Mouse (Mus musculus) cerebellum, postnatal 25 days (tissue): ENCODE results near the gene Slc45a3.
A peak's percentile ranks its signal among the peaks of the same experiment; 100 is the strongest.

Source experiments
- DNase-seq, 2 experiments: peaks; one replicate each; pipeline ENCODE4 v3.0.0; 2021; ENCODE audit warnings: mixed read lengths in 2 of 2

Slc45a3 gene

DNA sequence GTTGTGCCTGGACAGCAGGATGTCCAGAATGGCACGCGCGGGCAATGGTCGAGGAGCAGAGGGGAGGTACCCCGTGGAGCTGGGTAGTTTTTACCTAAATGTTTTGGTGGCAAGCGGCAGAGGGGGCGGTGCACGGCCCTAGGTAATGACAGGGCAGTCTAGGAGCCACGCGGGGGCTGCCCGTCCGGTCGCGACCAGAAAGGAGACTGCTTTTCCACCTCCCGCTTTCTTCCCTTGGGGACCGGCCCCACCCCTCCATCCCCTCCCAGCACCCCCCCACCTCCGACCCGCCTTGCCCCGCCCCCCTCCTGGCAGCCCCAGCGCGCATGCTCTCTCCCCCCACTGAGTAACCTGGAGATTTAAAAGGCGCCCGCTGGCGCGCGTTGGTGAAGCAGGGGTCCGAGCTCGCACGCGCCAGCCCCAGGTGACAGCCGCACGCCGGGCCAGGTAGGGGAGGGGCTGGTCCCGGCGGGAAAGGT is at the start of gene Slc45a3:
Gene Slc45a3 (plus strand): TSS at position 362 of the 479 bp plus-strand sequence.
- DNase-seq = peak in 1 of 2 experiments; percentile 38

DNA sequence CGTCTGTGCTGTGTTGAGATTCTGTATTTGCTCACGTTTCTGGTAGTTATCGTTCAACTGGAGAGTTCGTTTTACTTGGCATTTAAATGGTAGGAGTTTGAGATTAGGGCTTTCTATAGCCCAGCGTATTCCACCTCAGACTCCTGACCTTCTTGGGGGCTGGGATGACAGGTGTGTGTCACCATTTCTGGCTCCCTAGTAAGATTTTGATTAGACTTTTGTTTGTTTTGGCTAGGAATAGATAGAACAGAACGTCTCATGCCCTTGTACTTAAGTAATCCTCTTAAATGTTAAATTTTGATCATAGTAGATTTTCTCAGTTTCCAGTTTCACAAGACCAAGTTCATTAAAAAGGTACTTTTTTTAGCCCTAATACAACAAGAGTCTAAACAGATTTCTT is 45.1 kb upstream of the Slc45a3 start:
- DNase-seq = no peak

DNA sequence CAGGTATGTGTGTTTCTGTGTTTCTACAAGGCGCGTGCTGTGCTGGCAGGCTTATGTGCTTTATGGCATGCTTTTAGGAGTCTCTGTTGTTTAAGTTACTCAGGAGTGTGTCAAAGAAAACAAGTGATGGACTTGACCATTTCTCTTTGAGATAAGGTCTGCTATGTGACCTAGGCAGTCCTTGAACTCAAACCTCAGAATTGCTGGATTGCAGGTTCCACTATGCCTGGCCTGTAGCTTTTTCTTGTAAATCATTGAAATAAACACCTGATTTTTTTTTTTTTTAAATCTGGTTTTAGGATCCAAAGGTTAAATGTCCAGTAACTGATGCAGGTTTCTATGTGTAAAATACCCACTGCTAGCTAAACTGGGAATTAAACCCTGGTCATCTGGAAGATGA is 43.7 kb upstream of the Slc45a3 start:
- no peak for DNase-seq

- no peak for DNase-seq
Measured at GRCm38 (mm10) chr1:131922100-131922499, 40.7 kb upstream of the Slc45a3 start.

DNA sequence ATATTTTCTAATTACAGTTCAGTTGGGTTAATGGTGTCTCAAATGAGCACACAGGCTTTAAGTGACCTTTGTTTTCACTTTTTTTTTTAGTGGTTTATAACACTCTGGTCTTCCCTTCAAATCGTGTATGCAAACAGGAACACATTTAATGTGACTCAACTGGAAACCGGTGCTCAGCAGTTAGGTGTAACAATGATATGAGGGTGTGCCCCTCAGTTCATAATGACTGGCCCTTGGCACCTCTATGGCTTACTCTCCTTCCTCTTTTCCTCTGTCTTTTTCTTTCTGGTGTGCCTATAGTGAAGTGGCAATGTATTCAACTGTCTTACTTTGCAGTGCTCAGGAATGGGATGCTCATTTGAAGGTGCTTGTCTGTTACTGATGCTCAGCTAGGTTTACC is 29.3 kb upstream of the Slc45a3 start:
- DNase-seq = no peak

DNA sequence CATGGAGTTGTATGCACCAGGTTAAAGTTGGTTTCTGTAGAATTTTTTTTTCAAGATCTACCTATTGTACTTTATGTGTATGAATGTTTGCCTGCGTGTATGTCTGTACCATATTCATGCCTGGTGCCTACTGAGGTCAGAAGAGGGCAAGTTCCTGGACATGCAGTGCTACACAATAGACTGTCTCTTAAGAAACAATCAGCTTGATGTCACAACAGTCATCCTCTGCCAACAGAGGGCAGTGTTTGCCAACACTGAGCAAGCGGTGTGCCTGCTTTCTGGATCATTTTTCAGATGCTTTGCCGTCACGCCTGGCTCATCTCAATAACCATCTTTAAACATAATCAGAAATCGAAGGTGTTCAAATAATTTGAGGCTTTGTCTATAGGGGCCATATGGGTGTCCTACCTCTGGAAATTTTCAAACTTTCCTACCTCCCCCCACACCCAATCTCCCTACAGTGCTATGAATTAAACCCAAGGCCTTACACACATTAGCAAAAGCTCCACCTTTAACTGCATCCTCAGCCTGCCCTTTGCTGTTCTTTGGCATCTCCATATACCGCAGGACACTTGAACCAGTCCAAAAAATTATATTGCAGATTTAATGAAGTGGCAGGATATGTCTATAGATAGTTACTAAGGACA is 25.0 kb upstream of the Slc45a3 start:
- DNase-seq = peak; percentile 68 to 83

GRCm38 (mm10) chr1:131938811-131939210 is 24.0 kb upstream of the Slc45a3 start:
- DNase-seq = peak in 1 of 2 experiments; percentile 16

DNA sequence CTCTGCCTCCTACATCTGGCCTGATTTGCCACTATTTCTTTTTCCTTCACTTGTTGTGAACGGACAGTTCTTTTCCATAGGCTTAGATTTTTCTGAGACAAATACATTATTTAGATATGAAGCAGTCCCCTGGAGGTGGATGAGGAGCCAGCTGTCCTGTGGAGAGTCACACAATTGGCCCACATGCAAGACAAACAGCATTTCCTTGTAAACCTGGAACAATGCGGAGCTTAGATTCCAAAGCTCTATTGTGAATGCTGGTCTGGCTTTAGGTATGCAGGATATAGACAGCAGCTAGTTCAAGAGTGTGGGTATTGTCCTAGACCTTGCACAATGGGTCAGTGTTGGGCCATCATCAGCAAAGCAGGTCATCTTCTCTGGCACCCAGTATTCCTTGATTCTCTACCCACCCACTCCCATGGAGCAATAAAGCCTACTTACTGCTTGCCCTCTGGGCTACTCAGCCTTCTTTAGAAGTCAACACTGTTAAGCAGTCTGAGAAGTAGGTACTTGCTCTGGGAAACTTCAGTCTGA is 22.0 kb upstream of the Slc45a3 start:
- DNase-seq = no peak

DNA sequence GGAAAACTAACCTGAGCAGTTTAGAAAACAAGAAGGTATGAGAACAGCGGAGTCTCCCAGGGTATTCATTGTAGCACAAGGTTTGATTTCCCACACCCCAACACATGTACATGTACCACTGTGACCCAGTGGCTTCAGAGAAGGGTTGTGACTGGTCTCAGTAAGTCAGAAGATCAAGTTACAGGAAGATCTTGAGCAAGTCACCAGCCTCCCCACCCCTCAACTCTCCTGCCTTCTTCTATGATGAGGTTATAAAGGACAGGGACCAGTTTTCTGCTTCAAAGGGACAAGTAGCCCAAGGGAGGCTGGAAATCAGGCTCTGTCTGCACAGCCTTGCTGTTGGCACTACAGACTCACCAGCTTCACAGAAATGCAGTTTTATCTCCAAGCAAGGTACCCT is 21.3 kb upstream of the Slc45a3 start:
- DNase-seq = no peak

DNA sequence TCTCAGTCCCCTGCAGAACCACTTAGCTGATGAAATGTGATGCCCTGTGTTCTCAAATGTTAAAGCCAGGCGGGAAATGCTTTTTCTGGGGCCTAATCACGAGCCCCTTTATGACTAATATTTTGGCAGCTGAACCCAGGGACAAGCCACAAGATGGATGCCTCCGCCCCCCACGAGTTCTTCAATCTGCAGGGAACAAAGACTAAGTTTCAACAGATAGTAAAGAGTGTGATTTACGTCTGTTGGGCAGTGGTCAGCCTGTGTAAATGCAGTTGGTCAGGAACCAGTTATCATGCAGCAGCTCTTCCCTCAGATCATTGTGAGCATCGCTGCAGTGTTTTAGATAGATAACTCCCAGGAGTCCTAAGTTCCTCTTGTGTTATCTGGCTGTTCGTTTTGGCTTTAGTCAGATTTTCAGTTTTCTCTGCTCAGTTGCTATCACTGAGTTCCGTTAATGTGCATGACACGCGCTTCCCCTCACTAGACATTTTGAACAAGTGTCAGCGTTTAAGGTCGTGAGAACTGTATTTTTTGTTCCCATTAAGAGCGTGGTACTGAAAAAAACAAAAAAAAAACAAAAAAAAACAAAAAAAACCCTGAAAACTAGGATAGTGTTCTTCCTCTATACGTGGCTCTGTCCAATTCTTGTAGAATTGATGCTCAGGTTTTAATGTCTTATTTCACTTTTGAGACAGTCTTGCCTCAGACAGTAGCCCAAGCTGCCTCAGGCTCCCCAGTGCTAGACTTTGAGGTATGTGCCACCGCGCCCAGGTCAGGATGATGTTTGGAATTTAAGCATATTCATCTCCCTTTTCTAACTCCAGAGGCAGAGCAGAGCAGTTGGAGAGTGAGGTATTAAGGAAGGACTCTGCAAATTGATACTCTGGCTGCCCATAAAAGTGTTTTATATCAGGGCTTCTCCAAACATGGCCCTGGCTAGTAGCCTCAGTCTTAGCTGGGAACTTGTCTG is 19.9 kb upstream of the Slc45a3 start:
- no peak for DNase-seq

- DNase-seq = no peak
Measured at GRCm38 (mm10) chr1:131945674-131946440, 16.9 kb upstream of the Slc45a3 start.

DNA sequence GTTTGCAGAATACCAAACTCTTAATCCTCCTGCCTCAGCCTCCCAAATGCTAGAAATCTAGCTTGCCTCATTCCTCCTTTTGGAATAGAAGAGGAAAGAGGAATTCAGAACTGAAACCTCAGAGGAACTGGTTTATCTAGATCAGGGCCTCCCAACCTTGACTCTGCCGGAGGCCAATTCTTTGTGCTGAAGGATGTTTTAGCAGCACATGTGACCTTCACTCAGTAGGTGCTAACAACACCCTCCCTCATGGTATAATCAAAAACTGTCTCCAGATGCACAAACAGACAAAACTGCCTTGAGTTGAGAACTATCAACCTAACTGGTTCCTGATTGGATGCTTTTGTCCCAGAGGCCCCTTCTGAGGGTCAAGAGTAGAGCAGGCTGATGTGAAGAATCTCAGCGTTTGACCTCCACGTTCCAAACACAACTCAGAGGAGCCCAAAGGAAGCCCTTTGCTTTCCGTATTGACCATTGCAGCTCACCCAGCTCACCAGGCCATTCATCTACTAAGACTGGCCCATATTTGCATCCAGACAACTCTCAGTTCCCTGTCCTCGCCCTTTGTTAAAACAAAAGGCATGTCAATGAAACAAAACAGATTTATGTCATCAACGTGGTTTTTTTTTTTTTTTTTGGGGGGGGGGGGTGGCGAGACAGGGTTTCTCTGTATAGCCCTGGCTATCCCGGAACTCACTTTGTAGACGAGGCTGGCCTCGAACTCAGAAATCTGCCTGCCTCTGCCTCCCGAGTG is 16.1 kb upstream of the Slc45a3 start:
- no peak for DNase-seq

GRCm38 (mm10) chr1:131947997-131948525 is 14.7 kb upstream of the Slc45a3 start:
- DNase-seq = no peak

GRCm38 (mm10) chr1:131954242-131954865 is 8.4 kb upstream of the Slc45a3 start:
- no peak for DNase-seq

DNA sequence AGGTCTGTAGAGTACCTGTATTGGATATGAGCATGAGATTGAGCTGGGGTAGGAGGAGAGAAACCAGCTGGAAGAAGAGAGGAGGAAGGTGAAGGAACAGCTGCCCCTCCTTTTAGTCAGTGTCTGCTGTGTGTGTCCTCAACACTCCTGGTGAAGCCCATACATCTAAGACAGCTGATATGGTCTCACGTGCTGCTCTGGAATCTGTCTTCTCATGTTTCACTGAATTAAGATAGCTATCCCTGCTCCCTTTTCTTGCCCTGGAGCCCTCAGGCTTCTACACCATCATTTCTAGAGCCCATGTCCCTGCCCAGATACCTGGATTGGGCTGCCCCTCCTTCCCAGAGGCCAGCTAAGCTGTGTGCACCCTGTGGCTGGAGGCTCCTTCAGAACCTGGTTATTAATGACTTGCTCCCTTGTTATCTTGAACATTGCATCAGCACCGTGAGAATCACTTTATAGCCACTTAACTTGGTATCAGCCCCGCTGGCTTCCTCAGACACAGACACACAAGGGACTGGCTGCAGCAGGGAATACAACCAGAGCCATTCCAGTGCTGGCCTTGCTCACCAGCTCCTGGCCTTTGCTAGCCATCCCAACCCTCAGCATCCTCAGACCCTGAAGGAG is 7.5 kb upstream of the Slc45a3 start:
- DNase-seq = no peak

- DNase-seq = no peak
Measured at GRCm38 (mm10) chr1:131957416-131957815, 5.4 kb upstream of the Slc45a3 start.

- DNase-seq = no peak
Measured at GRCm38 (mm10) chr1:131961004-131961403, 1.8 kb upstream of the Slc45a3 start.

GRCm38 (mm10) chr1:131963085-131963951 is 551 bp downstream of the Slc45a3 start:
- DNase-seq = peak; percentile 21 to 23

- DNase-seq = no peak
Measured at GRCm38 (mm10) chr1:131964100-131964499, 1.3 kb downstream of the Slc45a3 start.

GRCm38 (mm10) chr1:131964580-131964979 is 1.8 kb downstream of the Slc45a3 start:
- no peak for DNase-seq
